Mouse (Mus musculus): ENCODE results near the gene Zbtb39. TPM values are rescaled to one million over a fixed set of nuclear protein-coding genes. Genes with fewer than 3 reads are reported as not detected.

The Zbtb39 gene
- total and polyA plus RNA-seq, 3 experiments: 5.1 to 11.0 TPM; not detected in 1

GRCm38 (mm10) chr10:127755246-127755645 lies 15.9 kb downstream of the Zbtb39 start:
- peak; percentile 30 for DNase-seq (ENCODE audit: low read depth, low spot score)
- no peak overlapping the region for H3K9ac ChIP-seq (ENCODE audit: control insufficient read depth, low read depth, low read length, poor library complexity, severe bottlenecking)
- no peaks in the 10 kb centered on the region for H3K9me3 ChIP-seq (replicated peaks; ENCODE audit: insufficient read depth, low read length)
- TF ChIP-seq NRF1 (IDR thresholded peaks at IDR 0.05; ENCODE audit: insufficient read depth, low read depth, low read length, poor library complexity, severe bottlenecking): no peak
- TF ChIP-seq ETS1 (IDR thresholded peaks at IDR 0.05; ENCODE audit: low read depth, low read length): peak; percentile 47
- H3K4me3 ChIP-seq (ENCODE audit: control insufficient read depth in 1 of 2, insufficient read depth in 1 of 2, low read depth in 2 of 2, low read length in 2 of 2): no peak overlapping the region
- no peak overlapping the region for H3K27ac ChIP-seq (ENCODE audit: control insufficient read depth, low read depth, low read length)
- peaks cover 0 to 26% of the 10 kb centered on the region in 2 experiments; a peak in 2 of 4 replicates for H3K4me1 ChIP-seq (ENCODE audit: control insufficient read depth in 1 of 2, insufficient read depth in 2 of 2, low read length in 2 of 2)
- peaks cover 0 to 2% of the 10 kb centered on the region in 2 experiments; a peak in 1 of 4 replicates for H3K27me3 ChIP-seq (ENCODE audit: control insufficient read depth in 1 of 2, insufficient read depth in 2 of 2, low read length in 2 of 2)
- H3K36me3 ChIP-seq (ENCODE audit: control insufficient read depth in 1 of 2, insufficient read depth in 2 of 2, low read length in 2 of 2): peaks cover 0 to 16% of the 10 kb centered on the region in 2 experiments; a peak in 2 of 4 replicates
- no peaks in the 10 kb centered on the region for H3K79me2 ChIP-seq (ENCODE audit: control insufficient read depth, insufficient read depth, low read length, poor library complexity)

- TF ChIP-seq CHD2 (IDR thresholded peaks at IDR 0.05; ENCODE audit: low read length) (no peak), GATA1 (IDR thresholded peaks at IDR 0.05; ENCODE audit: low read depth, low read length) (peak; percentile 64), ZNF384 (IDR thresholded peaks at IDR 0.05; ENCODE audit: low read depth, low read length) (peak; percentile 66; the same call in 1 of the 2 replicates), ETS1 (IDR thresholded peaks at IDR 0.05; ENCODE audit: low read depth, low read length) (no peak), ELF1 (IDR thresholded peaks at IDR 0.05; ENCODE audit: low read depth, low read length) (no peak), RCOR1 (IDR thresholded peaks at IDR 0.05; ENCODE audit: low read depth, low read length) (no peak), CTCF (IDR thresholded peaks at IDR 0.05 in 2 of 3, conservative IDR thresholded peaks at IDR 0.05 in 1 of 3; ENCODE audit: control insufficient read depth in 1 of 3, insufficient read depth in 1 of 3, low read depth in 2 of 3, low read length in 3 of 3, poor library complexity in 1 of 3, severe bottlenecking in 1 of 3) (no peak), SIN3A (IDR thresholded peaks at IDR 0.05; ENCODE audit: low read length) (no peak), BHLHE40 (IDR thresholded peaks at IDR 0.05; ENCODE audit: borderline replicate concordance, low read depth, low read length) (no peak), KAT2A (conservative IDR thresholded peaks at IDR 0.05; ENCODE audit: low read depth, low read length) (no peak), TBP (IDR thresholded peaks at IDR 0.05; ENCODE audit: low read depth, low read length) (peak; percentile 10; the same call in 1 of the 2 replicates), UBTF (IDR thresholded peaks at IDR 0.05; ENCODE audit: borderline replicate concordance, insufficient read depth, low read depth, low read length) (no peak), HCFC1 (IDR thresholded peaks at IDR 0.05; ENCODE audit: low read depth, low read length) (no peak), EP300 (IDR thresholded peaks at IDR 0.05; ENCODE audit: low read depth in 1 of 2, low read length in 2 of 2) (peak in 1 of 2 experiments; percentile 27; a peak in 1 of 4 replicates), ZC3H11A (IDR thresholded peaks at IDR 0.05; ENCODE audit: low read depth, low read length) (no peak), USF2 (IDR thresholded peaks at IDR 0.05; ENCODE audit: borderline replicate concordance in 1 of 2, insufficient read depth in 1 of 2, low read depth in 1 of 2, low read length in 2 of 2) (no peak), SMC3 (IDR thresholded peaks at IDR 0.05; ENCODE audit: low read depth, low read length) (no peak), MAZ (IDR thresholded peaks at IDR 0.05; ENCODE audit: low read depth, low read length) (no peak)
- DNase-seq (ENCODE audit: low read depth, low spot score): peak; percentile 38
- Histone ChIP-seq H3K27me3 (ENCODE audit: control insufficient read depth in 1 of 2, insufficient read depth in 2 of 2, low read length in 2 of 2) (peaks cover 2 to 4% of the 10 kb centered on the region in 2 experiments; a peak in 2 of 4 replicates), H3K79me2 (ENCODE audit: control insufficient read depth, insufficient read depth, low read length, poor library complexity) (no peaks in the 10 kb centered on the region), H3K36me3 (ENCODE audit: control insufficient read depth in 1 of 2, insufficient read depth in 2 of 2, low read length in 2 of 2) (peaks cover 0 to 16% of the 10 kb centered on the region in 2 experiments; a peak in 2 of 4 replicates), H3K4me1 (ENCODE audit: control insufficient read depth in 1 of 2, insufficient read depth in 2 of 2, low read length in 2 of 2) (peaks cover 0 to 26% of the 10 kb centered on the region in 2 experiments; a peak in 2 of 4 replicates), H3K9ac (ENCODE audit: control insufficient read depth, low read depth, low read length, poor library complexity, severe bottlenecking) (peak overlapping the region; percentile 17; the same call in 1 of the 2 replicates), H3K9me3 (replicated peaks; ENCODE audit: insufficient read depth, low read length) (no peaks in the 10 kb centered on the region), H3K27ac (ENCODE audit: control insufficient read depth, low read depth, low read length) (no peak overlapping the region), H3K4me3 (ENCODE audit: control insufficient read depth in 1 of 2, insufficient read depth in 1 of 2, low read depth in 2 of 2, low read length in 2 of 2) (peak overlapping the region; percentile 5 to 23)
These were observed 16.6 kb downstream of the Zbtb39 start for GRCm38 (mm10) chr10:127755770-127756468.
